Mouse (Mus musculus) lung, postnatal 0 days (tissue): ENCODE measurements around the gene Fam50b. TPM values are rescaled to one million over a fixed set of nuclear protein-coding genes. Genes with fewer than 3 reads are reported as not detected.

ENCODE experiments used
- ATAC-seq: fragments of 200-750 bp; cut with Nextera tagmentation; 2 replicates; pipeline ENCODE4 v1.8.0; 2017; ENCODE audit warnings: moderate library complexity
- DNase-seq: peaks from one replicate; pipeline ENCODE4 v3.0.0-alpha.2; 2016; ENCODE audit warnings: low spot score
- H3K27ac ChIP-seq: fragments of 300-500 bp; sonication (generic); 2 replicates; pipeline ENCODE4 v1.5.1; 2014; ENCODE audit warnings: antibody characterized with exemption, mild to moderate bottlenecking, low read length, mixed read lengths
- H3K27me3 ChIP-seq: fragments of 300-500 bp; sonication (generic); replicated peaks from 2 replicates; pipeline ENCODE4 v1.6.1; 2014; ENCODE audit warnings: low read length, mixed read lengths; ENCODE audit not compliant: insufficient read depth
- H3K36me3 ChIP-seq: fragments of 300-500 bp; sonication (generic); 2 replicates; pipeline ENCODE4 v1.6.1; 2014; ENCODE audit warnings: low read length, mixed read lengths; ENCODE audit not compliant: insufficient read depth
- H3K4me1 ChIP-seq: fragments of 300-500 bp; sonication (generic); 2 replicates; pipeline ENCODE4 v1.6.1; 2014; ENCODE audit warnings: antibody characterized with exemption, low read depth, low read length, mixed read lengths; ENCODE audit not compliant: insufficient read depth
- H3K4me2 ChIP-seq: fragments of 300-500 bp; sonication (generic); replicated peaks from 2 replicates; pipeline ENCODE4 v1.6.1; 2014; ENCODE audit warnings: low read depth, mild to moderate bottlenecking, low read length, moderate library complexity, mixed read lengths
- H3K4me3 ChIP-seq: fragments of 300-500 bp; sonication (generic); 2 replicates; pipeline ENCODE4 v1.5.1; 2014; ENCODE audit warnings: low read depth, low read length
- H3K9ac ChIP-seq: fragments of 300-500 bp; sonication (generic); replicated peaks from 2 replicates; pipeline ENCODE4 v1.6.1; 2014; ENCODE audit warnings: low read depth, mild to moderate bottlenecking
- H3K9me3 ChIP-seq: fragments of 300-500 bp; sonication (generic); 2 replicates; pipeline ENCODE4 v1.6.1; 2016; ENCODE audit warnings: low read length, mixed read lengths
- CTCF ChIP-seq: IDR thresholded peaks from 2 replicates; pipeline ENCODE4 v1.5.1; 2016; ENCODE audit warnings: antibody characterized with exemption, mild to moderate bottlenecking
- EP300 ChIP-seq: IDR thresholded peaks from 2 replicates; pipeline ENCODE4 v1.6.1; 2016; ENCODE audit warnings: antibody characterized with exemption, mild to moderate bottlenecking, control low read depth
- WGBS: fragments of 180-500 bp; shearing (Covaris S2); extraction: QIAGEN DNeasy Blood & Tissue Kit; methylation state at CpG from one replicate; pipeline ENCODE4 v1.1.7; 2014; 5-methylcytosine and 5-hydroxymethylcytosine counted together
- polyA plus RNA-seq: library from polyadenylated mRNA; unstranded; fragments of >200 nt; fragmentation: Nextera tagmentation; extraction: Ambion mirVana; gene quantifications from 2 replicates; pipeline ENCODE4 v1.2.1, GENCODE M21; 2015

Fam50b gene
- polyA plus RNA-seq, 1 experiment from 2014 or later, result 0.10 TPM

DNA sequence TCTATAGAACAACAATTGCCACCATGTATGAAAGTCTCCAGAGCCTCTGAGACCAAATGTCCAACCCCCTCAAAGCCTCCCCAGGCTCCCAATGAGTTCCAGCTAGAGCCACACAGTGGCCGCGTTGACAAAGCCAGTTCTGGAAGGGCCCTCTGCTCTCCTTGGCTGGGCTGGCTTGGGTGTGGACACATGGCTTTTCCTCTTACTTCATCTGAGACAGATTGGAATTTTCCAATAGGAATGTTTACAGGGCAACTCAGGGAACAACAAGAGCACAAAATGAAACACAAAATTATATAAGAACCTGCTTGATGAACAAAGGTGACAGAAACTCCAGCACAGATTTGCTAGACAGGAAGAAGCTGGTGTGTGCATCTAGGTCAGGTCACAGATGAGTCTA lies 59.8 kb downstream of the Fam50b start:
- Histone ChIP-seq H3K4me2 (no peak overlapping the region), H3K4me3 (no peak overlapping the region), H3K9ac (no peak overlapping the region), H3K27me3 (no peaks in the 10 kb centered on the region), H3K4me1 (no peaks in the 10 kb centered on the region), H3K27ac (no peak overlapping the region), H3K36me3 (no peaks in the 10 kb centered on the region), H3K9me3 (no peaks in the 10 kb centered on the region)
- 60% methylated on average over 2 of the region's 2 CpGs for WGBS
- peak; percentile 65 for ATAC-seq
- DNase-seq, result peak; percentile 28
- TF ChIP-seq EP300 (no peak), CTCF (no peak)

Other genes with a start within 250 kb of the Fam50b start
- 30.7 and 44.3 TPM in 2 replicates for gene Pxdc1, start 81.4 kb upstream of the Fam50b start, polyA plus RNA-seq
- 61.9 and 63.5 TPM in 2 replicates for gene Prpf4b, start 140.5 kb downstream of the Fam50b start, polyA plus RNA-seq
- 1.8 and 2.1 TPM in 2 replicates for gene Fam217a, start 189.5 kb downstream of the Fam50b start, polyA plus RNA-seq
- gene 4933417A18Rik, start 189.6 kb downstream of the Fam50b start, polyA plus RNA-seq, result not detected in 2 replicates
- gene Eci3, start 229.0 kb downstream of the Fam50b start, polyA plus RNA-seq, result 0.23 and 0.46 TPM in 2 replicates